Mouse (Mus musculus) c-Kit-positive CD71-negative TER-119-negative erythroid progenitor cells, embryonic 14.5 days (primary cell): ENCODE results near the gene Hsf5.

Experiments used
- DNase-seq: peaks from one replicate; pipeline ENCODE4 v3.0.0-alpha.2; 2013; ENCODE audit warnings: low read depth

Hsf5 gene

DNA sequence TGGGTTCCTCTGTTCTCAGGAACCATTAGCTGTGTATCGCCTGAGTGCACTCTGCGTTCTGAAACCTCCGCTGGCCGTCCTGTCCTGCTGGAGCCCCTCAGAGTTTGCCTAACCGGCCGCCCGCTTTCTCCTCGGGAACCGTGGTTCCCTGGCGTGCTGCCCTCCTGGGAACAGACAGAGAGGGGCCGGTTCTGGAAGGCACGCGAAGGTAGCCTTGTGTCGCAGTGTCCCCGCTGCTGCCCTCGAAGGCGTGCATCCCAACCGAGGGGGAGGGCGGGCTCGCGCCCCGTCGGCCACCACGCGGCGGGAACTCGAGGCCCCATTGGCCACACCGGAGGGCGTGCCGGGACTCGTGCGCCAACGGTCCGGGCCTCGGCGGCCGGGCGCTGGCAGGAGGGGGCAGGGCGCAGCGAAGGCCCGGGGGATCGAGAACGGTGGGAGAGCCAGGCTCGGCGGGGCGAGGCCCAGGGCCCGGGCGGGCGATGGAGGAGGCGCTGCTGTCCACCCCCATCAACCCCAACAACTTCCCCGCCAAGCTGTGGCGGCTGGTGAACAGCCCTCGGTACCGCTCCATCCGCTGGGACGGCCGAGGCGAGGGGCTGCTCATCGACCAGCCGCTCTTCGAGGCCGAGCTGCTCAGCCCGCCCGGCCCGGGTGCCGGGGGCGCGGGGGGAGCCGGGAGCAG, at the start of gene Hsf5:
Gene Hsf5, plus strand, starts transcription at position 375 of the 685 bp plus-strand sequence.
- DNase-seq = no peak

DNA sequence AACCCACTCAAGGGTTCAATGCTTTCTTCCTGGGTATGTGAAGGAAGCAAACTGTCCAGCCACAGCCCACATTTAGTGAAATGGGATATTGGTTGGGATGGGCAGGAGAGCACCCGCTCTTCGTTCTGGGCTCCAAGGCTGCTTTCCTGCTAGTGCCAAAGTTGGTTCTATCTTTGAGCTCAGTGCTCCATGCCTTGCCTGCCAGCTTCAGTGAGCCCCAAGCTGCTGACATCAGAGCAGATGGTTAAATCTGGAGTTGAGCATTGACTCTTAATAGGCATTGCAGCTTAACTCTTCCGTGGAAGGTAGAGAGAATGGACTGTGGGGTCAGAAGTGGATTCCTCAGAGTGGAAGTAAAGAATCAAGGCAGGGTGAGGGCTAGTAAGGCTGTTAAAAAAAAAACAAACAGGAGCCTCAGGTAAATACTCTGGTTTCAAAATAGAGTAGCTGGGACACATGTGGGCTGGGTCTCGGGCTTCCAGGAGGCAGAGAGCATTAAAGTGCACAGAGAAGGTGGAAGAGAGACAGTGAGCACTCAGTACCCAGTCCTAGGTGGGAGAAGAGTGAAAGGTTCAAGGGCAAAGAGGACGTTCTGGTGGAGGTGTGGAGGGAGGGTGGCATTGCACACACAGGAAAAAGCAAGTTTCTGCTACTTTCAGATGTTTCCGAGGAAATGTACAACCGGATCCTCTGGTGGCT, 48.6 kb upstream of the Hsf5 start, which contains the start of gene Sept4:
Gene Sept4, plus strand, starts transcription at position 649 of the 699 bp plus-strand sequence.
- no peak for DNase-seq

DNA sequence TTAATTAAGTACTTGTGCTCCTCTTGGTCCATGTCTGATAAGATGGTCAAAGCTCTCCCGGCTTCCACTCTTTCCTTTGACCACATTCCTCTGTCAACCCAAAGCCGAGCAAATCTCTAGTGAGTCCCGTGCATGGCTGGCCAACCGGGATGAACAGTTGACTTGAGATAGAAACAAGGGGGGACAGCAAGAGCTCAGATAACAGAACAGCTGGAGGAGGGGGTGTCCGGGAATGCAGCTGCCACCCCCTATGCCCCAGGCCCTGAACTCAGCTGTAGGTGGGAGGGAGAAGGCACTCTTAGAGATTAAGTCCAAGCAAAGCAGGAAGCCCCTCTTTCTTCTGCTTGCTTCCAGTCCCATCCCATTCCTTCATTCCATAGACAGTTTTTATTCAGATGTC, 46.2 kb upstream of the Hsf5 start:
- DNase-seq = no peak

DNA sequence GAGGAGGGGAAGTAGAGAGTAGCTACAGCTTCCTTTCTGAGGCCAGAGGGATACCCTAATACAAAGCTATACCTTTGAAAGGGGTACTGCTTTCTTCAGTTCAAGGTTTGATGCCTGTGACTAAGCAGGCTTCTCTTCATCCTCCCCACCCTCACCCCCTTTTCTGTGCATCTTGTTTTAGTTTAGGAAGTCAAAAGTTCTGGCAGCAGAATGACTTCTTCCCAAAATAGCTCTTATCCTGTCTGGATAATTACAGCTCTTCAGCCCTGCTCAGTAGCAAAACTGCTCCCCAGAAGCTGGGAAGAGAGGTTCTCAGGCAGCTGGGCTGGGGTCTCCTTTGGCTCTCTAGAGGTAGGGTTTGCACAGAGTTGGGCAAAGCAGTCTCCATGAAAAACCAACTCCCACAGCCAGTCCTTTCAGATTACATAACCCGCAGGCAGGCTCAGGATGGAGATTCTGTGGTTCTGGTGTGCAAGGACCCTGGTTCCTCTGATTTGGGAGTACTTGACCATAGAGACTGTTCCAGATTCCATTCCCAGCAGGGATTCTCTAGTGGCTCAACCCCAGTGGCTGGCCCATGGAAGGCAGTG, 45.5 kb upstream of the Hsf5 start:
- DNase-seq = no peak

DNA sequence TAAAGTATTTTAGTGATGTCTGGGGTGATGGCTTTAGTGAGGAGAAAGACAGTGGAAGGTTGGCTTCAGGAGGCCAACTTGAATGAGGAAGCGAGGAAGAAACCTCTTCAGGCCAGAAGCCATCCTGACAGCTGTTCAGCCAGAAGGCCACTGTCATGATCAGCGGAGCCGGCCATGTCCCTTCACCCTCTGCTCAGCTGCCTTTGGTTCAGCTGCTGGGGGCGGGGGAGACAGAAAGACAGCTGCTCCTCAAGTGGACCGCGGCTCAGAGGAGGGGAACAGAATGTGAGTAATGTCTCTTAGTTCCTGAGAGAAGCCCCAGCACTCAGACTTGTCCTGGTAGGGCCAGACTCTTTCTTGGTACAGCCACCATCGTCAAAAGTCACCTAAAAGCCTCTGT, 43.2 kb upstream of the Hsf5 start:
- DNase-seq = no peak

DNA sequence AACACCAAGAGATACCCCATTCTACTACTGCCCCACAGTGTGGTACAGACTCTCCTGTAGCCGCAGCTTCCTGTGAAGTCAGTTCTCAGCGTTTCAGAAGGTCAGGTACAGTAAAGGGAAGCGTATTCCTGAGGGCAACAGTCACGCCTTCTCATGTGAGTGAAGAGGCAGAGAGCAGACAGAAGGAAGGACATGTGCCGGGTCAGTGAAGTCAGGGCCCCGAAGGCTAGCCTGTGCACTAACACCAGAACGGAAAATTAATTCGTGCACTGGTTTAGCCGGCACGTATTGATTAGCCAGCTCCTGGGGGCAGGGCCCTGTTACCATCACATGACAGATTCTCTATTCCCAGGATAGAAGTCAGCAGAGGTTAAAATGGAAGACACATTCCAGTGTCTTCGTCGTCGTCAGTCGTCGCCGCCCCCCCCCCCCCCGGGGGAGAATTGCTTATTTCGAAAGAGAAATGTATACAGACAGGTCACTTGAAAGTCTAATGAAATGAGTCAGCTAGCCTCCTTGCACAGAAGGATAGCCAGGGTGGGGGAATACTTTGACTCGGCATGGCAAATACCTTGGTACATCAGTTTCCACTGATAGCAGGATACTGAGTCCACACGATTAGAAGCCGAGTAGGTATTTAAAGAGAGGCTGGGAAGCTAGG, 42.3 kb upstream of the Hsf5 start:
- no peak for DNase-seq

DNA sequence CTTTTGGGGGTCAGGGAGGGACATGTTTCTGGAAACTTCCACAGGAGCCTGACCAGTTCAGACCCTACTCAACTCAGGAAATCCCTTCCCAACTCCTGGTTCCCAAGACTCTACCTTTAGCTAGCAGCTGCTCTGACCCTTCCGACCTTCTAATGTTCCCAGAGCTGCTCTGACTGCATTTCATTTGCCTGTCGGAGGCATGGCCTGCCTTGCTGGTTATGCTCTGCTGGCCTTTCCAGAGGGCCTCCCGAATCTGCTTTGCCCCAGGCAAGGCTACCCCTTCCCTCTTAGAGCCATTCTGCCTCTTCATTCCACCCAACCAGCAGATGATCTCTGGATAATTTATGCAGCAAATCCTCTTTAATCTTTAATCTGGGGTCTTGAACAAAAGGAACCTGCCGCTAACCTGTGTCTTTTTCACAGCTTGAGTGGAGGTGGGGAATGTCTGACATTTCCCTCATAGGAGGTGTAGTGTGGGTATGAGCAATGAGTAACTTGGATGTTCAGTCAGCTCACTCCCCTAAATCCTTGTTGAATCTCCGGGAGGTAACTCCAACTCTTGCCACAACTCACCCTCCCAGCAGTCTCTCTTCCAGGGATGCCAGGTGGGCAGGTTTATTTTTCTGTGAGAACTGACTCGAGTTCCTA, 39.2 kb upstream of the Hsf5 start:
- no peak for DNase-seq

DNA sequence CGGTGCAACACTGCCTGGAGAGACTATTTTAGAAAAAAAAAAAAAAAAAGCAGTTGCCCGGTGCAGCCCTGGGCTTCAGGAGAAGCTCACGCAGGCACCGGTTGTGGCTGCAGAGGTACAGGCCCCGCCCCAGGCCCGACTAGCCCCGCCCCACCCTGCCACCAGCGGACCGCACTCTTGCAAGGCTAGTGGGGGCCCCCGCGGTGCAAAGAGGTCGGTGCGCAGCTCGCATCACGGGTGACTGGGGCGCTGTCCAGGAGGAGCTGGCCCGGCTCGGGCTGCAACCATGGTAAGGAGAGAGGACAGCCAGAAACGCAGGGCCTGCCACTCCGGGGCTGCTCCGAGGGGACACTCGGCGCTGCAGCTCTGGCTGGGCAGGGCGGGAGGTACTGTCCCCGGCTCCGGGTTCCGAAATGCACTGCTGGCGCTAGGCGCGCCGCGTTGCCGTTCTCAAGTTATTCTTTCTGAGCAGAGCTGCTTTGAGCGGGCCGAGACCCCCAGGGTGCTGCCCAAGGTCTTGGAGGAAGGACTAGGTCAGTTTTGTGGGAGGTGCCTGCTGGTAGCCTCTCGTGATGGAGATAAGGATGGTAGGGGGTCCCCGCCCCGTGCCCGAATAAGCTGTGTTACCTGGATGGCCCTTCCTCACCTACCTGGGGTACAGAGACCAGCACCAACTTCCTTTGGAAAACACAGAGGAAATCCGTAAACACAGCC, 38.6 kb upstream of the Hsf5 start:
- no peak for DNase-seq

DNA sequence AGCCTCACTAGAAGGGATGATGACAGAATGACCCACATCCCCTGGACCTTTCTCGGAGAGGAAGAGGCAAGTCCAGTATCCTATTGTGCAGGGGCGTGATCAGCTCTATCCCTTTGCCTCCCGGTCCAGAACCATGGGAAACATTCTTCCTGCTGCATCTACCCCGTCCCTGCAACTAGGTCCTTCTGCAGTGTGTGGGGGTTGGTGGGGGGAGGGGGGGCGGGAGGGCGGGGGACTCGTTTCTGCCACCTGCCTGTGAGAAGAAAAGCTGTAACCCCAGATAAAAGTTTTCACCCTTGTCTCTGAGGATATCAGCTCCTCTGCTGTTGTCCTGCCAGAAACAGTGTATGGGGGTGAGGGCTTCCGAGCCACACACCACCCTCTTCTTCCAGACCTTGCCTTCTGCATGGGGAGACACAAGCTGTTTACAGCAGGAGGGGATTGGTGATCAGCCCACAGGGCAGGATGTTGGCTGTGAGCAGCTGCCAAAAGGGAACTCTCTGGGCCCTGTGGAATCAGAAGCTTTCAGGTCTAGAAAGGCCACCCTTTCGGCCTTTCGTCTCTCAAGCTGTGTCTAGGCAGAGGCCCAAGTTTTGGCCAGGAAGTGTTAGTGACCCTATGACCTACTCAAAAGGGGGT, 37.9 kb upstream of the Hsf5 start:
- no peak for DNase-seq

DNA sequence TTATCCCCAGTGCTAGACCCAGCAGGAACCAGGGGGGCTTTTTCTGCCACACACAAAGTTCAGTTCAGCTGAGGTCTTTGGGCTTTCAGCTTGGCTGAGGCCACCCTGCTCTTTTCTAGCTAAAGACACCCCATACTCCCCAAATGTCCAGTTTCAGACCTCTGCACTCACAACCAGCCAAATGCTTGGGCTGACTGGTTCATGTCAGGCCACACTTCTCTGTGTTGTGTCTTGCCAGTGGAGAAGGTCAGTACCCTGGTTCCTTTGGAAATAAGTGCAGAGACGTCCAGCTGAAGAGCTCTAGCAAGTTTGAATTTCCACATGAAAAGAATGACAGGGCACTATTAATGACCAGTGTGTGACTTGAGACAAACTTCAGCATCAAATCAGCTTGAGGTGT, 37.3 kb upstream of the Hsf5 start:
- no peak for DNase-seq

DNA sequence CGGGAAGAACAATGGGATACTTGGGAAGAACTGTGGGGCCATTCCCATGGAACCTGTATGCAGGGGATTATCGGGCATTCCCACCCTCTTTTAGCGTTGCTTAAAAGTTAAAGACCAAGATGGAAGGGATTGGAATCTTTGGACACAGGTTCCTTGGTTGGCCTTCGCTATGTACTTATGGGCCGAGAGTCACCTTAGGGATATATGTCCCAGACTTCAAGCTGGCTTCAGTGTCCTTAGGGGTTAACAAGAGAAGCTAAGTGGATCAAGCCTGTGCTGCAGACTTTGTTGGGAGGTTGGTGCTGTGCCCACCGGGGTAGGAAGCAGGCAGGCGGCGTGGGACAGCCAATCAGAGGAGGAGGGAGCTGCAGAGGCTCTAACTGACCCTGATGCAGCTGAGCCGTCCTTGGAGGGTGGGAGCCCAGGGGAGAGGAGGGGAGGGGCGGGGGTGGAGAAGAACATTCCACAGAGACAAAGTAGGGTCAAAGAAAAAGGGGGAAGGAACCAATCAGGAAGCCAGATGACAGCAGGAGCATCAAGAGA, 36.4 kb upstream of the Hsf5 start:
- DNase-seq = no peak

DNA sequence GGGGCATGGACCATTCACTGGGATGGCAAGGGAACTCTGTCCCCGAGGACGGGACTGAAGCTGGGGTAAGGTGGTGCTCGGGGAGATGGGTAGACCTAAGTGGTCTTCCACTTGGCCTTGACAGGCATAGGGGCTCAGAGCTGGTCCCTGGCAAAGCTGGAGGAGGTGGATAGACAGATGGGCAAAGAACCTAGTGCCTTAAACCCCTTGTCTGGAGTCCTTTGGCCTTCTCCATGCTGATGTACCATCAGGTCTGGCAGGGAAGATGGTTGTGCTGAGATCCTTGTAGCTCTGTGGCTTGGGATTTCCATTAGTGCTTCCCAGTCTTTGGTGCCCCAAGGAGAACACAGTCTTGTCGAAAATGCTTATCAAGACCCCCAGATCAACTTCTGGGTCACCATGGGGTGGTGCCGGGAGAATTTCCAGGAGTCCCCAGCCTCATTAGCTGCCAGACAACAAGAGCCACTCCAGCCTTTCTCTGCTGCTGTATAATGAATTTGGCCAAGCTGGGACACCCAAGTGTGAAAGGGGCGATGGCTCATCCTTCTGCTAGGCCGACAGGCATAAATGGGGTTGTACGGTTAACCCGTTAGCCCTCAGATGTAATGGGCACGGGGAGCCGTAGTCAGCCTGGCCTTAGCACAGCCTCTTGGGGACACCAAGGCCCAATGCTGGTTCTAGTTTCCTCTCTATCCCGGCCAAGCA, 35.7 kb upstream of the Hsf5 start:
- DNase-seq = no peak

DNA sequence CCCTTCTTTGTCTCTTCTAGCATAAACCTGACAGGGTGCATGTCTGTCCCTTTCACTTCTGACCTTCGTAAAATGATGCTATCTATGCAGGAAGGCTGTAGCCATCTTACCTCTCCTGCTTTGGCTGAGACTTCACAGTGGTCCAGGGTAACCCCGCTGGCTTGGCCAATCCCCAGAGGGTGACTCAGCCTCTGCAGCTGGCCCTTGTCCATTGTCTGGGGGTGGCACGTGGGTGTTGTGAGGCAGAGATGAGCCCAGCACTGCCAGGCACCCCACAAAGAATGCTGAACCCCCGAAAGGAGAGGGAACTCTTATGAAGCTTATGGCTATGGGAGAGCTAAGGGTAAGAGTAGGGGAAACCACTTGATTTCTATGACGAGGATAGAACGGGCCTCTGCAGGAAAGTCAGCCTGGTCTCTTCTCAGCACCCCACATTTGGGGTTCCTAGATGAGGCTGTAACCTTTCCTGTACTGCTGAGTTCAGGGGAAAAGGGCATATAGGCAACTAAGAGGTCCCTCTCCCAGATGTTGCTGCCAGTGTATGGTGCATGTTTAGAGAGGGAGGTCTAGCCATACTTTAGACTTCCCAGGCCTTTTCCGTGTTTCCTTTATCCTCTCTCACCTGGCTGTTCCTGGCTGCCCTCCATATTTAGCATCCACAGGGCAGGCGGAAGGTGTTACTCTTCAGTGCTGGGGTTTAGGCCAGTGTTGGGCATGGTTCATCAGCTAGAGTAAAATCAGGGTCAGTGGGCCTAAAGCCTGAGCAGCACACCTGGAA, 34.8 kb upstream of the Hsf5 start:
- no peak for DNase-seq

DNA sequence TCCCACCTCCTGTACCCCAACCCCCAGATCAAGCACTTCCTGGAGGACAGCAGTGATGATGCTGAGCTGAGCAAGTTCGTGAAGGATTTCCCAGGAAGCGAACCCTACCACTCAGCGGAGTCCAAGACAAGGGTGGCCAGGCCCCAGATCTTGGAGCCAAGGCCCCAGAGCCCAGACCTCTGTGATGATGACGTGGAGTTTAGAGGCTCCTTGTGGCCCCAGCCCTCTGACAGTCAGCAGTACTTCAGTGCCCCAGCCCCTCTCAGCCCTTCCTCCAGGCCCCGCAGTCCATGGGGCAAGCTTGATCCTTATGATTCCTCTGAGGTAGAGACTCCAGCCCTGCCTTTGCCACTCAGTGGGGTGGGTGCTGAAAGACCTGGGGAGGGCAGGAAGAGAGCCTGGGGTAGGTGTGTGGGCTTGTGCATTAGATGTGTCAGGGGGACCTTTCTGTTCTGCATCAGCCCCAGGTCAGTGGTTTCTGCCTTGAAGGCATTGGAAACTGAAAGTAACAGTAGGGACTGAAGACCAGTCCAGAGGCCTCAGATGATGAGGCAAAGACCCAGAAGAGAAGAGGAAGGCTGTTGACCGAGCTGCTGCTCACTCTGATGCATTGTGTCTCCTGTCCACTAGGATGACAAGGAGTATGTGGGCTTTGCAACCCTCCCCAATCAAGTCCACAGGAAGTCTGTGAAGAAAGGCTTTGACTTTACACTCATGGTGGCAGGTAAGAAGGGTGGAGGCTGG, 33.5 kb upstream of the Hsf5 start:
- DNase-seq = no peak

DNA sequence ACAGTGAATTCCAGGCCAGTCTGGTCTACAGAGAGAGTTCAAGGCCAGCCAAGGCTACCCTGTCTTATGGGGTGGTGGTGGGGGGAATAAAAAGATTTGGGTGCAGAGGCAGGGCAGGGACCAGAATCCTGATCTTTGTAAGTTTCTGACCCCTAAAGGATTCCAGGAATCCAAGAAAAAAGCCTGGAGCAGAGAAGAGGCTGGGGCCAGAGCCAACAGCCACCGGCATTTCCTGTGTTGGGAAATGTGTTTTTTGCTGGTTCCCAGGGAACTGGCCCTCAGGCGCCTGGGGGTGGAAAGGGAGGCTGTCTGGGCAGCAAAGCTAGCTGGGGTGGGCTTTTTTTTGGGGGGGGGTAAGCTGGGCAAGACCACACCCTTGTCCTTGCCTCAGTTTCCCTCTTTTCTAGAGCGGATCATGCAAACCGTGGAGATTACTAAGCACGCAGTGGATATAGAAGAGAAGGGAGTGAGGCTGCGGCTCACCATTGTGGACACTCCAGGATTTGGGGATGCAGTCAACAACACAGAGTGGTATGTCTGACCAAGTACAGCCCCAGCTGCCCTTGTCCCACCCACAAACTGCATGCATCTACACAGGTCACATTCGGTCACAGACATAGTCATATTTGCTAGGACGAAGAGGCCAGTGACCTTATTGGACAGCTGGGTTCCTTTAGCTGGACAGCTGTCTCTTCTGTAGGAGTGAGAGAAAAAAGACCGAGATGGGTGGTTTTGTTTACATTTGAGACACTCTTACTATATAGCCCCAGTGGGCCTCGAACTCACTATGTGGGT, 32.1 kb upstream of the Hsf5 start:
- DNase-seq = no peak

DNA sequence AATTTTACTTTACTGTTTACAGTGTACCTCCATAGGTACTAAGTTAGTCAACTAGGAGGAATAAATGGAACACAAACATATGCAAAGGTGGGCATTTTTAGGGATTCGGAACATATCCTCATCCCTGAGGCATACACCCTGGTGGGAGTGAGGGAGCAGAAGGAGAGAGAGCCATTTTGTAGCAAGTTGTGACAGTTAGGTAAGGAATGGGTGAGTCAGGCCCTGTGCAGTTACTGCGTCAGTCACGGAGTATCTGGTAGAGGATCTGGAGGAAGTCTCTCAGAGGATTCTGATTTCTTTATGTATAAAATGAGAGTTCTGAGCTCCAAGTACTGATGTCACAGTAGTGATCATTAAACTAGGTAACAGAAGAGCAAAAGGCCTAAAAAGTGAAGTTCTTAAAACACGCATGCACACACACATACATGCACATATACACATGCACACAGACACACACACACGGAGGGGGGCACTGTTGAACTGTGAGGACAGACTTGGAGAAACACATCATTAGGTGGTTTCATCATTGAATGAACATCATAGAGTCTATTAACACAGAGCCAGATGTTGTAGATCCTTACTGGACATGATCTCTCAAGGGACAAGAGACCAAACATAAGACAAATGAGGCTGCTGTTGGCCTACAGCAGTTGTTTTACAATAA, 29.6 kb upstream of the Hsf5 start:
- DNase-seq = no peak

DNA sequence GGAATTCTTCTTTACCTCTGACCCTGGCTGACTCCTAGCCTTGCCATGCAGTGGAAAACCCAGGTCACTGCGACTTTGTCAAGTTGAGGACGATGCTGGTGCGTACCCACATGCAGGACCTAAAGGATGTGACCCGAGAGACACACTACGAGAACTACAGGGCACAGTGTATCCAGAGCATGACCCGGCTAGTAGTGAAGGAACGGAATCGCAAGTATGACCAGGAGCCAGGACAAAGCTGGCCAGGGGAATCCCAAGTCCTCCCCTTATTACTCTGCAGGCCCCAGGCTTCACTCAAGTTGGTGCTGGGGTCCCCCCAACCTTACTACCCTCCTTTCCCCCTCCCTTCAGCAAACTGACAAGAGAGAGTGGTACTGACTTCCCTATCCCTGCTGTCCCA, 27.4 kb upstream of the Hsf5 start:
- no peak for DNase-seq
